Mouse (Mus musculus) intestine, embryonic 14.5 days (tissue): Measurements from ENCODE around the gene Otud7b. TPM values are rescaled to one million over a fixed set of nuclear protein-coding genes. Genes with fewer than 3 reads are reported as not detected.
A peak's percentile ranks its signal among the peaks of the same experiment; 100 is the strongest.

Source experiments
- ATAC-seq: fragments of 200-750 bp; cut with Nextera tagmentation; replicated peaks from 2 replicates; pipeline ENCODE4 v1.8.0; 2017; ENCODE audit warnings: low read depth, moderate number of reproducible peaks, moderate TSS enrichment, moderate library complexity; ENCODE audit not compliant: low FRiP score, low TSS enrichment
- DNase-seq: peaks from one replicate; pipeline ENCODE4 v3.0.0-alpha.2; 2018; ENCODE audit warnings: low spot score
- H3K27ac ChIP-seq: fragments of 300-500 bp; sonication (generic); 2 replicates; pipeline ENCODE4 v1.5.1; 2014; ENCODE audit warnings: low read depth, mild to moderate bottlenecking, control low read depth
- H3K27me3 ChIP-seq: fragments of 300-500 bp; sonication (generic); replicated peaks from 2 replicates; pipeline ENCODE4 v1.6.1; 2014; ENCODE audit warnings: low read length, control low read depth; ENCODE audit not compliant: control insufficient read depth, insufficient read depth
- H3K36me3 ChIP-seq: fragments of 300-500 bp; sonication (generic); 2 replicates; pipeline ENCODE4 v1.6.1; 2014; ENCODE audit warnings: low read length, control low read depth; ENCODE audit not compliant: control insufficient read depth, insufficient read depth
- H3K4me1 ChIP-seq: fragments of 300-500 bp; sonication (generic); replicated peaks from 2 replicates; pipeline ENCODE4 v1.6.1; 2014; ENCODE audit warnings: low read length, control low read depth, mixed read lengths; ENCODE audit not compliant: control insufficient read depth, insufficient read depth
- H3K4me2 ChIP-seq: fragments of 300-500 bp; sonication (generic); 2 replicates; pipeline ENCODE4 v1.6.1; 2014; ENCODE audit warnings: low read length
- H3K4me3 ChIP-seq: fragments of 300-500 bp; sonication (generic); 2 replicates; pipeline ENCODE4 v1.5.1; 2014; ENCODE audit warnings: low read depth, low read length, control low read depth, mixed read lengths
- H3K9ac ChIP-seq: fragments of 300-500 bp; sonication (generic); 2 replicates; pipeline ENCODE4 v1.6.1; 2014; ENCODE audit warnings: mild to moderate bottlenecking, low read length
- H3K9me3 ChIP-seq: fragments of 300-500 bp; sonication (generic); 2 replicates; pipeline ENCODE4 v1.6.1; 2016; ENCODE audit warnings: low read length, control low read depth; ENCODE audit not compliant: control insufficient read depth
- WGBS: fragments of 180-500 bp; shearing (Covaris S2); extraction: QIAGEN DNeasy Blood & Tissue Kit; methylation state at CpG from one replicate; pipeline ENCODE4 v1.1.7; 2014; 5-methylcytosine and 5-hydroxymethylcytosine counted together
- polyA plus RNA-seq: library from polyadenylated mRNA; unstranded; fragments of >200 nt; fragmentation: Nextera tagmentation; extraction: Ambion mirVana; gene quantifications from 2 replicates; pipeline ENCODE4 v1.2.1, GENCODE M21; 2014

The Otud7b gene
- polyA plus RNA-seq, 1 experiment from 2014 or later = 14.8 TPM

DNA sequence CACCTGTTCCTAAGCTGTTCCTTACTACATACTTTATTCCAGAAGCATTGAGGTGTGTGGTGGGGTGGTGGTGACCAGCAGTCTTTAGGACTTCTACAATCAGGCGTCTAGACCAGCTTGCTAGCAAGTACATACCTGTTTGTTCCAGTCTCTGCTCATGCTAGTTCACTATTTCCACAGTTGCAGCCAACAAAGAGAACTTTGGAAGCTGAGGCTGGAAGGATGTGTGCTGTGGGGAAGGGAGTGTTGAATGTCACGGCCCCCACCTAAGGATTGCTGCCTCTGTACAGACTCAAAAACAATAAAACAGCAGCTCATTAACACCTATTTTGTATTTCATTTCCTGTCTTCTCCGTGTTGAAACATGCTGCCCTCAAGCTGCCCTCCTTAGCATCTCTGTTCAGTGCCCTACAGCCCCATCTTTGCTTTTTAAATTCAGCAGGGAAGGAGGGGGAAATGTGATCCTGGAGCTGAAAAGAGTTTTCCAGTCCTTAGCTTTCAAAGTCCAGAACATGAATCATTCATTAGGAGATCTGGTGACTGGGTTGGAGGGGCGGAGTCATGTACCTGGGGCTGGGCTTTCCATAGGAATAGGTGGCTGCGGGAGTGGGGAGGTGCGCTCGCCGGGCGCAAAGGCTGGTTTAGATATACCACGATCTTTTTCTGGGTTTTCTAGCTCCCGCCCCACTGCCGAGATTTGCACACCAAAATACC, 56.6 kb downstream of the Otud7b start:
- Histone ChIP-seq H3K36me3 (peaks cover 18% of the 10 kb centered on the region; the same call in 1 of the 2 replicates), H3K9ac (peak overlapping the region; percentile 65), H3K4me1 (peaks cover 23% of the 10 kb centered on the region), H3K27ac (peak overlapping the region; percentile 87), H3K9me3 (no peaks in the 10 kb centered on the region), H3K4me2 (peak overlapping the region; percentile 96), H3K27me3 (no peaks in the 10 kb centered on the region), H3K4me3 (peak overlapping the region; percentile 65)
- peak; percentile 68 for ATAC-seq
- WGBS = 2% methylated on average over 12 of the region's 12 CpGs
- DNase-seq = peak; percentile 79

GRCm38 (mm10) chr3:96161869-96162840, 57.8 kb downstream of the Otud7b start, which contains the start of gene Mtmr11:
Mtmr11 (plus strand) TSS chr3:96162004.
- Histone ChIP-seq H3K27me3 (no peaks in the 10 kb centered on the region), H3K4me1 (peaks cover 23% of the 10 kb centered on the region), H3K4me3 (peak within 1 kb of the TSS; percentile 65), H3K9me3 (no peaks in the 10 kb centered on the region), H3K27ac (peak within 1 kb of the TSS; percentile 87), H3K36me3 (peaks cover 8% of the 10 kb centered on the region; the same call in 1 of the 2 replicates), H3K4me2 (peak within 1 kb of the TSS; percentile 96), H3K9ac (peak within 1 kb of the TSS; percentile 65)
- ATAC-seq (peak; percentile 14; the same call in 1 of the 2 replicates), DNase-seq (peak; percentile 82)
- 3% methylated on average over 16 of the region's 16 CpGs for WGBS

DNA sequence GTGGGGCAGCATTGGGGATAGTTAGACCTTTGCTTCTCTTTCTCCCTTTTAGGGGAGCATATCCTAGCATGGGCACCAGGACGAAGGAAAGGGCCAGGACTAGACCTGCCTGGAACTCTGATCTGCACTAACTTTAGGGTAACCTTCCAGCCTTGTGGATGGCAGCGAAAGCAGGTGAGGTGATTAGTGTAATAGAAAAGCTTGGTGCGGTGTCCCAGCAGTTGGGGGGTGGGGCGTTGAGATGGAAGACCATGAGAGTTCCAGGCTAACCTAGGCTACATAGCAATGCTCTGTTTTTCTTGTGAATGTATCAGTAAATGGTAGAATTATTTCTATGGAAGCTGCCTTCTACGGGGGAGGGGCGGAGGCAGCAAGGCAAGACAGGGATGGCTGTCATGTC, 58.7 kb downstream of the Otud7b start:
- 85% methylated on average over 6 of the region's 6 CpGs for WGBS
- peaks cover 23% of the 10 kb centered on the region for H3K4me1 ChIP-seq
- no peaks in the 10 kb centered on the region for H3K9me3 ChIP-seq
- H3K9ac ChIP-seq = peak overlapping the region; percentile 65; the same call in 1 of the 2 replicates
- 0 out of 2 replicates have a peak overlapping the region, but pooled peaks have one; percentile 87 for H3K27ac ChIP-seq
- ATAC-seq (no peak), DNase-seq (no peak)
- H3K27me3 ChIP-seq = no peaks in the 10 kb centered on the region
- H3K4me3 ChIP-seq = peak overlapping the region; percentile 65
- H3K36me3 ChIP-seq = peaks cover 10% of the 10 kb centered on the region; the same call in 1 of the 2 replicates
- peak overlapping the region; percentile 96 for H3K4me2 ChIP-seq

DNA sequence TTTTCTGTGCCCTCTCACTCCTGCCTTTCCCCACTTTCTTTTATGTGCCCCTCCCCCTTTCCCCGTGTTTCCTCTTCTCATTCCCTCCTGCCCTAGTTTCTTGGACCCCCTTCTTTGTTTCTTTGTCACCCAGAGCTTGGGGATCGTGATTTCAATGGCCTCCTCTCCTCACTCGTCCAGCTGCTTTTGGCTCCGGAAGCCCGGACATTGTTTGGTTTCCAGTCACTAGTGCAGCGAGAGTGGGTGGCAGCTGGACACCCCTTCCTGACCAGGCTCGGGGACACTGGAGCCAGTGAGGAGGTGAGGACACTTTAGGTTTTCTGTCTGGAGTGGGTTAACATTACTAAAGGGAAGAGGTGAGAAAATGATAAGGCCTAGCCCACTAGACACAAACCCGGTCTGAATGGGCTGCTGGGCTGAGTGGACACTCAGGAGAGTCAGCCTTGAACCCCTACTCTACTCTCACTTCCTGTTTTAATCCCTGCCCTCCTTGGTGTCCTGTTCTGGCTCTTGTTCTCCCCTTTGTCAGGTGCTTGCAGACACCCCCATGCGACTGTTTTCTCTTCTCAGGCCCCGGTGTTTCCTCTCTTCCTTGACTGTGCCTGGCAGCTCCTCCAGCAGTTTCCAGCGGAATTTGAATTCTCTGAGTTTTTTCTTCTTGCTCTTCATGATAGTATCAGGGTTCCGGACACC, 64.3 kb downstream of the Otud7b start:
- 75% methylated on average over 12 of the region's 12 CpGs for WGBS
- Histone ChIP-seq H3K4me3 (no peak overlapping the region), H3K9me3 (no peaks in the 10 kb centered on the region), H3K27me3 (no peaks in the 10 kb centered on the region), H3K4me1 (peaks cover 12% of the 10 kb centered on the region), H3K9ac (no peak overlapping the region), H3K27ac (no peak overlapping the region), H3K36me3 (peaks cover 32% of the 10 kb centered on the region), H3K4me2 (no peak overlapping the region)
- DNase-seq = no peak
- no peak for ATAC-seq

DNA sequence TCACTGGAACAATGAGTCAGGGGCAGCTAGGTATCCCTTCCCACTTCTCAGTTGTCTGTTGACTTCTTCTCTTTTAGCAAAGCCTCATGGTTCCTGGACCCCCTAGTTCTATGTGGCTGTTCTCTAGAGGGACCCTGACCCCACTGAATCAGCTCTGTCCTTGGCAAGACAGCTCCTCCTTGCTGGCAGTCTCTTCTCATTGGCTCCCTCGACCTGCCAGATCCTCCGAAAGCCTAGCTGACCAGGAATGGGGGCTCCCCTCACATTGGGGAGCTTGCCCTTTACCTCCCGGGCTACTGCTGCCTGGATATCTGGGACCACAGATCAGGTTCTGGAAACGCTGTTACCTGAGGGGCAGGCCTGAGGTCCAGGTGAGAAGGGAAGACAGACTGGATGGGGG, 65.9 kb downstream of the Otud7b start:
- peaks cover 18% of the 10 kb centered on the region for H3K4me1 ChIP-seq
- no peak overlapping the region for H3K9ac ChIP-seq
- peaks cover 42% of the 10 kb centered on the region for H3K36me3 ChIP-seq
- no peaks in the 10 kb centered on the region for H3K27me3 ChIP-seq
- H3K4me3 ChIP-seq = no peak overlapping the region
- WGBS = 89% methylated on average over 4 of the region's 4 CpGs
- ATAC-seq (no peak), DNase-seq (no peak)
- no peaks in the 10 kb centered on the region for H3K9me3 ChIP-seq
- H3K27ac ChIP-seq = 0 out of 2 replicates have a peak overlapping the region, but pooled peaks have one; percentile 5
- H3K4me2 ChIP-seq = no peak overlapping the region

GRCm38 (mm10) chr3:96170976-96171545, 66.7 kb downstream of the Otud7b start:
- DNase-seq (no peak), ATAC-seq (no peak)
- peak overlapping the region; percentile 97 for H3K4me2 ChIP-seq
- no peaks in the 10 kb centered on the region for H3K9me3 ChIP-seq
- peak overlapping the region; percentile 99 for H3K27ac ChIP-seq
- H3K36me3 ChIP-seq = peaks cover 49% of the 10 kb centered on the region
- H3K4me3 ChIP-seq = peak overlapping the region; percentile 99
- 58% methylated on average over 10 of the region's 10 CpGs for WGBS
- H3K4me1 ChIP-seq = peaks cover 18% of the 10 kb centered on the region
- H3K9ac ChIP-seq = peak overlapping the region; percentile 96
- H3K27me3 ChIP-seq = no peaks in the 10 kb centered on the region

DNA sequence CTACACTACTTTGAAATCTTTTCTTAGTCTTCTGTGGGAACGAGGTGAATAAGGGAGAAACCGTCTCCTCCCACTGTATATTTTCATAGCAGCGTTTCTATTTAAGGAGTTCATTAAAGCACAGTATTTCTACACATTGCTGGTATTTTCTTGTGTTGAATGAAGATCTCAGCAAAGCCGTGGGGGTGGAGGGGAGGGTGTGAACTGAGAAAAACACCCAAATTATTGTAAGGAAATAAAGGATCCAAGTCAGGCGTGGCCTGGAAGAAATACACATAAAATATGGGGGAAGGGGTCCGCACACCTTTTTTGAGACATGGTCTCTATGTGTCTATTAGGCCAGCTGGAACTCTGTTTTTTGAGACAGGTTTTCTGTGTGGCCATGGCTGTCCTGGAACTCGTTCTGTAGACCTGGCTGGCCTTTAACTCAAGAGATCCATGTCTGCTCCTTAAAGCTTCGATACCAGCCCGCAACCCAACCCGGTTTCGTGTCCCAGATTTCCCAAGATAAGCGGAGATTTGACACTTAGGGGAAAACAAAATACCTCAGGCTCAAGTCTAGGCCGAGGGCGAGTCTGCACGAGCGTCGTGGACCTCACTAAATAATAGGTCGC, 67.4 kb downstream of the Otud7b start:
- 17% methylated on average over 18 of the region's 18 CpGs for WGBS
- peaks cover 55% of the 10 kb centered on the region for H3K36me3 ChIP-seq
- ATAC-seq = peak; percentile 14; the same call in 1 of the 2 replicates
- no peaks in the 10 kb centered on the region for H3K27me3 ChIP-seq
- DNase-seq = no peak
- H3K9me3 ChIP-seq = no peaks in the 10 kb centered on the region
- H3K4me1 ChIP-seq = peaks cover 18% of the 10 kb centered on the region
- H3K4me3 ChIP-seq = peak overlapping the region; percentile 99
- H3K9ac ChIP-seq = peak overlapping the region; percentile 96
- peak overlapping the region; percentile 99 for H3K27ac ChIP-seq
- peak overlapping the region; percentile 97 for H3K4me2 ChIP-seq
